Mouse (Mus musculus) induced T-regulatory cell, adult 2 months (primary cell): ENCODE results near the gene Nudt19.
A peak's percentile ranks its signal among the peaks of the same experiment; 100 is the strongest.
"Not testable (repeated sequence)": the region's sequence is repeated elsewhere in the genome, so short reads cannot be mapped to it uniquely, and the experiment has no call there.

Experiments used
- DNase-seq: peaks from one replicate; pipeline ENCODE4 v3.0.0-alpha.2; 2012; ENCODE audit warnings: low read depth

Gene Nudt19

DNA sequence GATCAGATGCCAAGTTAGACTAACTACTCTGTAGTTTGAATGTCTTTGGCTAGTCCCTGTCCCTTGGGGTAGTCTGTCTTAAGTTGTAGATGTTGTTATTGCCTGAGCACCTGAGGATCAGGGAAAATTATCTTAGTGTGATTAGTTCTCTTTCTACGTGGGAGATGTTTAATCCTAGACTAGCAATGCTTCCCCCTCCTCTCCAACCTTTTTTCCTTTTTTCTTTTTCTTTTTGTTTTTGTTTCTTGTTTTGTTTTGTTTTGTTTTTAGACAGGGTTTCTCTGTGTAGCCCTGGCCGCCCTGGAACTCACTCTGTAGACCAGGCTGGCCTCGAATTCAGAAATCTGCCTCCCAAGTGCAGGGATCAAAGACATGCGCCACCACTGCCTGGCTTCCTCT is at the start of gene Nudt19:
Nudt19 (minus strand) TSS at position 100 of the 399 bp plus-strand sequence.
- no peak for DNase-seq

DNA sequence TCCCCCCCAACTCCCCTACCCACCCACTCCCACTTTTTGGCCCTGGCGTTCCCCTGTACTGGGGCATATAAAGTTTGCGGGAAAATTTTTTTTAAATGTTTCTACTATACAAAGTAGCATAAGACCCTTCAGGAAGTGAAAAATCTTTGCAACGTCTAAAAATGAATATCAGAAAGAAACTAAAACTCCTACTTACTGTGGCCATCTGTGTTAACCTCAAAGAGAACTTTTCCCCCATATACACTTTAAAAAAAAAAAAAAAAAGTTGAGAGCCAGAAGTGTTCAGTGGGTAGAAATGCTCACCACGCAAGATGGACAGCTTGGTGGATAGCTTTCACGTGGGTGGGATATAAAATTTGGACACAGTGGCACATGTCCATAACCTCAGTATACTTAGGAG is 46.7 kb upstream of the Nudt19 start:
- no peak for DNase-seq

DNA sequence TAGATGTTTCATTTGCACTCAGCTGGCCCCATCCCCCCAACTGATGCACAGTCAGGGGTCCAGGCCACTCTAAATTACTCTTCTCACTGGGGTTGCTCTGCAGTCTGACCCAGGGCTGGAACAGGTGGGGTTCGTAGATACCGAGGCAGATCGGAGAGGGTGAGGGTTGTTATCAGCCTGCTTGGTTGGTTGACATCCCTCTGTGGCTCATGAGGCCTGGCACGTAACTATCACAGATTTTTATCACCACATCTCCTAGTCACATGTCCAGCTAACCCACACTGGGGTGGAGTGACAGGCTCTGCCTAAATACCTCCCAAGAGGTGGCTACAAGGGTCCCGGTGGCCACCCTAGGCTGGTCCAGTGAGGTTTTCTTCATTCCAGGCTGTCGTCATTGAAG is 45.0 kb upstream of the Nudt19 start:
- DNase-seq, result no peak

DNA sequence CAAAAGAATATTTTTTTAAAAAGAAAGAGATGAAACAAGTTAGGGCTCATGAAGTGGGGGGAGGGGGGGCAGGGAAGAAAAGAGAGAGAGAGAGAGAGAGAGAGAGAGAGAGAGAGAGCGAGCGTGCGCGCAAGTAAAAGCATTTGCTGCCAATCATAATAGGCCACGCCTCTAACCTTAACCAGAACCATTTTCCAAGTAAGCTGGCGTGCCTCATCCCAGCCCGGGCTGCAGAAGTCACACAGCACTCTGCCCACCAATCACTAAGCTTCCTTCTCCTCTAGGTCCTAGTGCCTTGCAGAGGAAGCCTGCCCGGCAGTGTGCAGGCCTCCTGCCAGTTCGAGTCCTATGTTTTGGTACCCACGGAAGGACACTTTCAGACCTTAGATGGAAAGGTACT is 43.9 kb upstream of the Nudt19 start:
- DNase-seq, result no peak

DNA sequence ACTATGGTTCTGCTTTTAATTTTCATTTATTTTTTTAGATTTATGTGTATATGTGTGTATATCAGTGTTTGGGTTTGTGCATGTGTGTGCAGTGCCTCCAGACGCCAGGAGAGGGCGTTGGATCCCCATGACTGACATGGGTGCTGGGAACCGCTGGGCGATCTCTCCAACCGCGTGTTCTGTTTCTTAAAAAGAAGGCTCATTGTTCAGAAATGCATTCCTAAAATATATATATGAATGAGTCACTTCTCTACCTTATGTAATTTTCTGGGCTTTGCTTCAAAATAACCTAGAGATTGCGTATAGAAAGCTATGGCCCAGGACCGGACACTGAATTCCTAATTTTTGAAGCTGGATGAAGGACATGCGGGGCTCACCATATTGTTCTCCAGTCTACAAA is 43.4 kb upstream of the Nudt19 start:
- no peak for DNase-seq

DNA sequence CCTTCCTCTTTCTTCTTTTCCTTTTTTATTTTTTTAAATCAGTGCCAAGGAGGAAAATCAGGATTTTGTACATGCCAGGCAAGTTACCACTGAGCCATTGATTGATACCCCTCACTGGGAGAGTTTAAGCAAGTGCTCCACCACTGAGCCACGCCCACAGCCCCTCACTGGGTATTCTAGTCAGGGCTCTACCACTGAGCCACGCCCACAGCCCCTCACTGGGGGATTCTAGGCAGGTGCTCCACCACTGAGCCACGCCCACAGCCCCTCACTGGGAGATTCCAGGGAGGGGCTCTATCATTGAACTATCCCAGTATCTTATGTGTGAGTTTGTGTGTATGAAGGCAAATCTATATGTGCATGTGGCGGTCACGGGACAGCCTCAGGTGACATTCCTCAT is 38.2 kb upstream of the Nudt19 start:
- DNase-seq, result no peak

DNA sequence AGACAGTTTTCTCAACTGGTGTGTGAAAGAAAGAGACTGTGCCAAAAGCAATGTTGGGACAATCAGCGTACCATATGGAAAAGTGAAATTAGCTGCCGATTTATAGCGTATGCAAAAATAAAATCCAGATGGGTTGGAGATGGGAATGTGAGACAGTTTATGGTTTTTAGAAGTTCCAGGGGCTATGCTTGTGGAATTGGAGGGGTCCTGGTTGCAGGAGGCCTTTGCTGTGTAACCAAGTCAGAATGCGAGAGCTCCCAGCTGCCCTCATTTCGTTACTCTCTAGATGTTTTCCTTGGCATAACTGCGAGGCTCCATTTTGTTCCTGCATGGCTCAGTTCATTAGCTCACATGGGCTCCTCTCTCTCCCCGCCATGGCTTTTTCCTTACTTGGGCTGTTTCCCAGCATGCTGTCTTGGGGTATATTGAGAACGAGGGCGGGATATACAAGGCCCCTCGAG is 34.7 kb upstream of the Nudt19 start:
- DNase-seq, result no peak

DNA sequence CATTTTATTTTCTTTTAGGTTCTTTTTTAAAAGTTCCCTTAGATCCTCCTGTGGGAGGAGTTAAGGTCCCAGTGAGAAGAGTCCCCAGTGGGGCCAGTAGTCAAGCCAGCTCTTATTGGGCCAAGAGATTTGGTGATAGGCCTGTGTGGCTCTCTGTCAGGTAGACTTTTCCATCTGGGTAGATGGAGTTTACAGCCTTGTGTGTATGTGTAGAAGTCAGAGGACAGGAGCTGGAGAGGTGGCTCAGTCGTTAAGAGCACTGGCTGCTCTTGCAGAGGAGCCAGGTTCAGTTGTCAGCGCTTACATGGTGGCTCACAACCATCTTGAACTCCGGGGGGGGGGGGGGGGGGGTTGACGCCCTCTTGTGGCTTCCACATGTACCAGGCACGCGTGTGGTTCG is 33.4 kb upstream of the Nudt19 start:
- DNase-seq, result peak; percentile 29

DNA sequence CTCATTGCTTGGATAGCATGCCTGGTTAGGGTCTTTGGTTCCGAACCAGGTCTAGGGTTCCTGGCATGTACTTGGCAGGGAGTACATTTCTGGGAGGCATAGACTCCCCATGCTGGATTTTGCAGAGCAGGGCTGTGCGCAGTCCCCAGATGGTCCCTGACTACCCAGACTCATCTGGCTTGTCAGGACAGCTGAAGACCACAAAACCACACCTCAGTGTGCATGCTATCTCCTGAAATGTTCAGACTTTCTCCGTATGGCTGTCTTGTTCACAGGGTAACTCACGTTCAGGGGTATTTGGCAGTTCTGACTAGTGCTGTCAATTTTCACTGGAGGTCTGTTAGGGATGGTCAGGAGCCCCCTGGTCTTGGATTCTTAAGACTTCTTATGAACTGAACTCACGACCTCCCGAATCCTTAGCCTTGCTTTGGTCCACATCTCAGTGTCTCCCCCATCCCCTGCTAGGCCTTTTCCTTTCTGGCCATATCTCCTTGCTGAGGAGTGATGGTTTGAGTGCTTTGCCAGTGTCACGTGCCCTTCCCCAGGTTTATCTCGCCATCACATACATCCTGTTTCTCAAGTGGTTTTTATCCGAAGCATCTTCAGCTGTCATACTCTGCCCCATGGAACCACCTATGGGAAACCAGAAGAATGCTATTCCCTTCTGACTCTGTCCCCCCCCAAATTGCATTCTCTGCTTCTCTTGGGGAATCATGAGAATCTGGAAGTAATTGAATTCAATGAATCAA is 32.8 kb upstream of the Nudt19 start:
- DNase-seq, result peak; percentile 52

DNA sequence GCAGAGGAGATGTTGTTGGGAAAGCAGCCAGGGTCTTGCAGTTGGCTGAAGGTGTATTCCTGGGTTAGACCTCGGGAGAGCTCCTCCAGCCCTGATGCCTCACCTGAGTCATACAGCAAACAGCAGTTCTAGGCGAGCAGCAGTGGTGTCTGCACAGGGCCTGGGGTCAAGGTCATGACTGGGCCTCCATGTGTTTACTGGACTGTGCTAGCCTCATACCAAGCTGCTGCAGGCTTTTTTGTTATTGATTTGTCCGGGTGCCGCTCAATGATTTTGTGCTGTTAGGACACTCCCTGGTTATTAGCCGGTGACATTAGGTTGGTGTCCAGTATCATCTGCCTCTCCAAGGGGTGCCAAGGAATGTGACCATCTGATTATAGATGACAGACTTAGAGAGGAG is 31.6 kb upstream of the Nudt19 start:
- no peak for DNase-seq

DNA sequence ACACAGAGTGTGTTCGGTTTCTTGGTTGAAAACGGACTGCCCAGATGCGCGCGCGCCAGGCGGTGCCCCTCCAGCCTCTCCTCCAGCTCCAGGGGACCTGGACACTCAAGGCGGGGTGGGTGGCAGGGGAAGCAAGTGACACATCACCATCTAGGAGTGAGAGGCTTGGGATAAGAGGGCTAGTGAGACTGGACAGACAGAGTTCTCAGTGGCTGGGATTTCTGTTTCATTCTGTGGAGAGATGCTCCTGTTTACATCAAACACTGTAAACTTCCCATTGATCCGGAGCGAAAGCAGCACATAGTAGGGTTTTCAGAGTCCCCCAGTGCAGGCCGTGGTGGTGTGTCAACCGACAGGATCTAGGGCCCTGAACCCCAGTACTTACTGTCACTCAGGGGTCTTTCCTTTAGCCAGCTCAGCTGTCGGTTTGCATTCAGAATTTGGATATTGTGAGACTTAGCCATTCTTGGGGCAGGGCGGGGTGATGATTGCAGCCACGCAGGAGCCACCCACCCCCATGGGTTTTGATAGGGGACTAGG is 30.9 kb upstream of the Nudt19 start:
- no peak for DNase-seq

DNA sequence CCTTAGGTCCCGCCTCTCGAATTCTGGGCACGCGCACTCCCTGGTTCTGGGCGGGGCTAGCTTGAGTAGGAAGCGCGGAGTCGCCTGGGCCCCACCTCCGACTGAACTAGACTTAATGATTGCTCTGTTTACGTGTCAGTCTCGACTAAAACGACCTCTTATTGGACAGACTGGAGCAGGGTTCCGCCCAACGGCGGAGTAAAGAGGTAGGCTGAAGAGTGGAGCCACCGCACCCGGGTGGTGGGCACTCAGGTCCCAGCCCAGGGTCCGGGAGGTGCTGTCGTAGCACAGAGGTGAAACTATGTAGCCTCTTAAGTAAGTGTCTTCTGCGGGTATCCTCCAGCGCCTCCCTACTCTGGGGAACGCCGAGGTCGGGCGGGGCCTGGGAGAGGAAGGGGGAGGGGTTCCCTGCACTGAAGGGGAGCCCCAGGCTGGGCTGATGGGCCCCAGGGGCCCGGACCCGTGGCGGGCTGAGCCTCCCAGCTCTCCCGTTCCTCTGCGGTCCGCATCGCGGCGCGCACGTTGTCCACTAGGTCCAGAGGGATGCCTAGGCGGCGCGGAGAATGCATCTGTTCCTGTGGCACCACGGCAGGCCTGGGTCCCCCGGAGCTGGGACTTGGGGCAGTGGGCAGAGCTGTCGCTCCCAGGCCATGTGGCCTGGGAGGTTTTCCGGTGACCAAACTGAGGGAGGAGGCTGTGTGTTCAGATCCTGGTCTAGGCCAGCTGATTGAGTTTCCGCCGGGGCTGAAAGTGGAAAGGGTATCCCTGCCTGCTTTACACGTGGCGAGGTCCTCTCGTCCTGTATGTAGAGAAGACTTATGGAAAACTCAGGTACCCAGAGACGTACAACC is 30.2 kb upstream of the Nudt19 start, which contains the start of gene Ankrd27:
Ankrd27 (plus strand) TSS at position 190 of the 851 bp plus-strand sequence.
- peak; percentile 99 for DNase-seq

DNA sequence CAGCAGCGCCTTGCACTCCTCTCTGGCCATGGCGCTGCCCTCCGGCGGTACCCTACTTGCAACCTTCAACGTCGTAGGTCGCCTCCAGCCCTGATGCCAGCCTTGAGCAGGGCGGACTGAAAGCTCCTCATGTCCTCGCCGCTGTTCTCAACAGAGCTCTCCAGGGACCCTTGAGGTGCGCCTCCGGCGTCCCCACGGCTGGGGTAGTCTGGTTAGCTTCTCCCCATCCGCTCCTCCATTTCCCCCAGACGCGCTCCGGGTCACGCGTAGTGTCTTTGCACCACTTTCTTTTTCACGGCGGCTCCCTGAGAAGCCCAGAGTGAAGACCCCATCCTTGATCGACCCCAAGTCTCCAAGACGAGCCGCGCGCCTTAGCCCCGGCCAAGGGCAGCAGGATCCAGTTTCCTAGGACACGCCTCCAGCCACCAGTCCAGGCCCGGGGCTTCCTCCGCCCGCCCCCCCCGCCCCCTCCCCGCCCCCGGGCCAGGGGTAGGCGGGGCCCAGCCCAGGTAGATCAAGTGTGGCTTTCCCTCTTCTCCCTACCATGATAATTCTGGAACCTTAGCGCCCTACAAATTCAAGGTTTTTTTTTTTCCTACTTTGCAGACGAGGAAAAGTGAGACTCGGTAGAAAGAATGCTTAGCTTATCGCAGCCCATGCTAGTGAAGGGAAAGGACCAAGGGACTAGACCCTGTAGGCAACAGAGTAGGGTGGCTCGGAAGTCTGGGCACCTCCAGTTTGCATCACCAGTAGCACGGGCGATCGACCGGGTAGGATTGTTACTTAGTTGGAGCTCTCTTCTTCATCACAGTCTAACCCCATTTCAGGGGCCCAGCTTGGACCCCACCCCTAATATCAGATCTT is 29.3 kb upstream of the Nudt19 start, which contains the start of gene Rgs9bp:
Rgs9bp (minus strand) TSS at position 392 of the 864 bp plus-strand sequence.
- DNase-seq, result no peak

DNA sequence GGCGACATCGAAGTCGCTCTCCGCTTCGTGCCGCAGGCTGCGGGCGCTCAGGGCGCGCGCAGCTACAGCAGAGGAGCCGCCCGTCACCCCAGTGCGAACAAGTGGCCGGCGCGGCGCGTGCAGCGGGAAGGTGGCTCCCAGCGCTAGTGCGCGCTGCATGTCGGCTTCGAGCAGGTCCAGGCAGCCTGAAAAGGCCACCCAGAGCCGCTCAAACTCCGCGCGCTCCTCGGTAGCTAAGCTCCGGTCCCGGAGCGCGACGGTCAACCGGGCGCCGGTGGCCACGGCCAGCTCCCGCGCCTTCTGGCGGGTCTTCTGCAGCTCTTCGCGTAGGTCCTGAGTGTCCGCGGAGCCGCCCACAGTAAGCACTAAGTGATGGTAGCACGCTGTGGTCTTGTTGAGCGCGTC is 28.7 kb upstream of the Nudt19 start:
- peak; percentile 64 for DNase-seq

DNA sequence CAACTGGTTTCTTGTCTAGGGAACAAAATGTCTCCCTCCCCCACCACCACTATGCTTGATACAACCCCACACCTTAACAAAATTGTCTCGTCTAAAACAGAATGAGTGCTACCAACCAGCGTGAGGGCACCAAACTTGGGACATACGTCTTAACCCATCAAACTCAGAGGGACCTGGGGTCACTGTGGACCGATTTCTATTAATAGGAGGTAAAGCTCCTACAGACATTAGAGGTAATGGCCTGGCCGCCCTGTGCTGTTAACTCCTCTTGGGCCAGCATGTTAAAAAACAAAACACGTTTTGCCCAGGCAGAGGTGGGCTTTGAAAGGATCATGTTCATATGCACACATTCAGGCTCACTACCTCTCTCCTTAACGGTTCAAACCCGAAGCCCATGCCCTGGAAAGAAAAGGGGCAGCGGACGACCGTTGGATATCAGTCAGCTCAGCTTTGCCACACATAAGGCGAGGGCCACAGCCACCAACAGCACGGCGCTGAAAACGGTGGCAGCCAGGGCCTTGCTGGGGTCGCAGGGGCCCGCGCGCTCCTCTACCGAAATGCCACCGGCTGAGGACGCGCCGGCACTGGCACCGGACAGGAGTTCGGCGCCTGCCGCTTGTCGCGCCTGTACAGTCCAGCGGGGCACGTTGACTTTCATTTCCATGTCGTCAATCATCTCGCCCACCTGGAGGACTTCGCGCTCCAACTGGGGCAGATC is 28.1 kb upstream of the Nudt19 start:
- DNase-seq, result peak; percentile 16

DNA sequence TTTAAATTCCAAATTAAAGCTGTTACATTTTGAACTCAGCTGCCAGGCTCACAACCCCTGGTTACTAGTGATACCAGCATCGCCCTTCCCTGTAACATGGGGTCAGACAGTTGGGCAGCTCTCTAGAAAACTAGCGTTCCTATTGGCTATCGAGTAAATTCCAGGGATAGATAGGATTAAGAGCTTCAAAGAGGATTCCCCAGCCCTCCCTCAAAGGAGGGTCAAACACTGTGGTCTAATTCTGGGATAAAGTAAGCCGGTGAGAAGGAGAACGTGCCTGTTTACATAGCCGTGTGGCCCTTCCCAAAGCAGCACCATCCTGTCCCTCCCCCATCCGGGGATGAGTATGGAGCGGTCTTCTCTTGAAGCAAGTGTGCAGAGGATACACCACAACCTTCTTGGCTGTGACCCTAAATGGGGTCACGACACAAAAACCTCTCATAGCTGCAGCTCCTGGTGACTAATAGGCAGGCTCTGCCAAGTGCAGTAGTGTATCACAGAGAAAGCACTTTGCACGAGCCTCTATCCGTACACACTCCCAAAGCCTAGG is 27.4 kb upstream of the Nudt19 start:
- DNase-seq, result no peak

DNA sequence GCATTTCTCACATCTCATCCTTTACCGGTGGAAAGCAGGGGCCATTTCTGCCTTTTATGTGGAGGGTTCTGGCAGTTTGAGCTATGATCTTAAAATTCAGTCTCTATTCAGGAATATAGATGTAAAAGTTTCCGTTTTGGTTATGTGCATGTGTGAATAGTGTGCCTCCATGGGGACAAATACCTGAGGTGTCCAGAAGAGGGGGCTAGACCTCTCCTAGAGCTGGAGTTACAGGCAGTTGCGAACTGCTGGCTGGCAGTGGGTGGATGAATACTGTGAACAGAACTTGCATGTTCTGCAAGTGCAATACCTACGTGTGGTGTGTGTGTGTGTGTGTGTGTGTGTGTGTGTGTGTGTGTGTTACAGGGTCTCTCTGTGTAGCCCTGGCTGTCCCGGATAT is 26.6 kb upstream of the Nudt19 start:
- DNase-seq, result peak; percentile 60

DNA sequence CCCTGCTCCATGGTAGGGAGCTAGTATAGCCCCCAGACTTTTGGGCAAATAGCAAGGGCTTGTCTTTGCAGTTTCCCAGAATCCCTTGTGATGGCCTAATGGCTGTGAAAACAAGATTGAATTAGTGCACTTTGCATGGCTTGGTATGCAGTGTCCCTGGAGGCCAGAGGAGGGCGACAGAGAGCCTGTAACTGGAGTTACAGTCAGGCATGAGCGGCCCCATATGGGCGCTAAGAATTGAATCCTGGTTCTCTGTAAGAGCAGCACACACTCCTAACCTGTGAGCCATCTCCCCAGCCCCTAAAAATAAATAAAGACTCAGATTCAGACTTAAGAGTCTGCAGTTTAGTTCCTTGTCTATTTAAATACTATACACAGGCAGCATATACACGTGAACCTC is 23.7 kb upstream of the Nudt19 start:
- DNase-seq, result peak; percentile 72

DNA sequence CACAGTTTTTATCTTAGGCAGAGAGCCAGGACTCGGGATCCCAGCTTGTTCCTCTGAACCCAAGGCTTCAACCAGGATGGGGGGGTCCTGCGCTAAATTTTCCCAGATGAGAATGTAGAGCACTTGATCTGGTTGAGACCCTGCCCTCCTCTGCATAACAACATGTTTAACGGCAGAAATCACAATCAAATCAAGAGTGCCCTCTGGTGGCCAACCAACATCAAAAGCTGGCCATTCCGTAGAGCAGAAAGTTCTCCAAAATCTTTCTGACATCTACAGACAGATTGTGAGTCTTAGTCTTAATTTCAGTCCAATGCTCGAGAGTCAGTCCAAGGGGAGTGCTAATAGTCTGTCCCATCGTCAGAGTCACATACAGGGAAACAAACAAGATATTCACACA is 14.8 kb upstream of the Nudt19 start:
- DNase-seq, result peak; percentile 32

DNA sequence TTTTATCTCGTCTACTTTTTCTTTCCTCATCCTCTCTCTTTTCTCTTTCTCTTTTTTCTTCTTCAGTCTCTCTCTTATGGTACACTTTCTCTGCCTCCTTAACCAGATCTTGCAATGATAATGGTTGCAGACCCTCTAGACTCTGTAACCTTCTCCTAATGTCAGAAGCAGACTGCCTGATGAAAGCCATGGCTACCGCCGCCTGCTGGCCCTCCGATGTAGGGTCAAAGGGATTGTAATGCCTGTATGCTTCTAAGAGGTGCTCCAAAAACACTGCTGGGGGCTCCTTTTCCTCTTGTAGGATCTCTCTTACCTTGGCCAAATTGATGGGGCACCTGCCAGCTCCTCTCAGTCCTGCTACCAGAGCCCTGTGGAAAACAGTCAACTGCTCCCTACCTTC is 13.6 kb upstream of the Nudt19 start:
- DNase-seq, result not testable (repeated sequence)

DNA sequence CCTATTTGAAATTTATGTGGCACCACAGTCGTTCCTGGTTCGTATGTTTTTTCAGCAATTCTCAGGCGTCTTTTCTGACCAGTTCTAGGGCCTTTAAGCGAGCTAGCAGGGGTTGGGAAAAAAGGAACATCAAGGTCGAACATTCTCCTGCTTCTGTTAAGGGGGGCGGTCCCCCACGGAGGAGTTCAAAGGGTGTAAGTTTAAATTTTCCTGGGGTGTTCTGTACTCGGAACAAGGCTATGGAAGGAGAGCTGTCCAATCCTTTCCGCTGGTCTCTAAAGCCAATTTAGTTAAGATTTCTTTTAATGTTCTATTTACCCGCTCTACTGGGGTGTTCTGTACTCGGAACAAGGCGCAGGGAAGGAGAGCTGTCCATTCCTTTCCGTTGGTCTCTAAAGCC is 9.9 kb upstream of the Nudt19 start:
- DNase-seq, result not testable (repeated sequence)
